ENCODE assay signal across 9 mouse cellular contexts in the genomic region with DNA sequence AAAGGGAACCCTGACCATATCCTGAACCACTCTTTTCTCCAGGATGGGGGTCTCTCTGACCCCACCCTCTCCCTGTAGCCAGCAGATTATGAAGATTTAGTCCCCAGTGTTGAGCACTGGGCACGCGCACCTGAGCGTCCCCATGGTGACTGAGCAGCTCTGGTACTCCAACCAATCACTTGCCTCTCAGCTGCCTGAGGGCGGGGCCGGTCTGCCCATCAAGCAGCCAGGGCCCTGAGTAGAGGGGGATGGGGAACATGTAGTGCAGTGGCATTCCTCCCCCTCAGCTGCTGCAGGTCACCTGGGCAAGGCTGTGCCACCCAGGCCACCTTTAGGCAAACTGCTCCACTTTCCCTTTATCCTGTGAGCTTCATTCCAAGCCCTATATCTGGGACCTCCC.
DNase-seq lines count a peak whose midpoint lies in the region; ATAC-seq lines count a peak whose summit lies in the region.
"Had no signal": no experiment of that assay in that cellular context is flagged by ENCODE, and none has a peak within 500 bp of the region (broad histone marks: within the 10 kb centered on the region; RNA-seq: fewer than 3 reads in every experiment).

No protein-coding gene starts in this region.

- H3K4me1 ChIP-seq in hindbrain, embryonic 16.5 days (ENCODE audit: control insufficient read depth, insufficient read depth, low read depth, low read length) = peaks cover 40% of the 10 kb centered on the region
- H3K4me1 ChIP-seq in midbrain, embryonic 14.5 days (ENCODE audit: control insufficient read depth, insufficient read depth, low read length) = peaks cover 33% of the 10 kb centered on the region

- H3K27me3 ChIP-seq in hindbrain, embryonic 16.5 days (replicated peaks; ENCODE audit: control insufficient read depth, insufficient read depth, low read length) = no peaks in the 10 kb centered on the region
- H3K27me3 ChIP-seq in midbrain, embryonic 14.5 days (ENCODE audit: control insufficient read depth, insufficient read depth, low read length) = no peaks in the 10 kb centered on the region

- peak; percentile 34; the same call in 1 of the 2 replicates for ATAC-seq in hindbrain, embryonic 16.5 days
- ATAC-seq in midbrain, embryonic 14.5 days (ENCODE audit: low FRiP score, low TSS enrichment) = peak; percentile 71
- no peak for ATAC-seq in cerebellum, adult (ENCODE audit: insufficient number of reproducible peaks, low FRiP score, low TSS enrichment)
- ATAC-seq in megakaryocyte-erythroid progenitor cell, adult 5-6 weeks (replicated peaks; ENCODE audit: low FRiP score, low TSS enrichment, poor library complexity, severe bottlenecking) = no peak

- WGBS in hindbrain, embryonic 16.5 days = 14% methylated on average over 5 of the region's 5 CpGs
- WGBS in midbrain, embryonic 14.5 days = 5% methylated on average over 5 of the region's 5 CpGs

- peak; percentile 49 to 61 for DNase-seq in frontal cortex, postnatal 10 days (ENCODE audit: low spot score in 2 of 2)
- no peak for DNase-seq in frontal cortex, postnatal 36 days (ENCODE audit: low spot score in 2 of 2)
- peak; percentile 62 for DNase-seq in embryo, embryonic 11 days
- peak; percentile 70 for DNase-seq in midbrain, embryonic 14.5 days
- no peak for DNase-seq in heart, adult 9 months (ENCODE audit: low spot score in 2 of 2)
- DNase-seq: layer of hippocampus, postnatal 36 days had no signal

- H3K36me3 ChIP-seq in hindbrain, embryonic 16.5 days (ENCODE audit: control insufficient read depth, insufficient read depth, low read length) = peaks cover 29% of the 10 kb centered on the region
- H3K36me3 ChIP-seq in midbrain, embryonic 14.5 days (ENCODE audit: control insufficient read depth, insufficient read depth, low read length) = peaks cover 67% of the 10 kb centered on the region

- 0 out of 2 replicates have a peak overlapping the region, but pooled peaks have one; percentile 29 for H3K27ac ChIP-seq in hindbrain, embryonic 16.5 days (ENCODE audit: low read depth, low read length)
- H3K27ac ChIP-seq in midbrain, embryonic 14.5 days (replicated peaks; ENCODE audit: low read depth, low read length) = no peak overlapping the region

- H3K4me2 ChIP-seq in hindbrain, embryonic 16.5 days (ENCODE audit: low read length) = no peak overlapping the region
- H3K4me2 ChIP-seq in midbrain, embryonic 14.5 days (ENCODE audit: low read length) = no peak overlapping the region

- H3K9me3 ChIP-seq in hindbrain, embryonic 16.5 days (ENCODE audit: control insufficient read depth, low read length) = no peaks in the 10 kb centered on the region
- no peaks in the 10 kb centered on the region for H3K9me3 ChIP-seq in midbrain, embryonic 14.5 days (ENCODE audit: control insufficient read depth, low read length)

- no peak overlapping the region; the same call in 1 of the 2 replicates for H3K9ac ChIP-seq in hindbrain, embryonic 16.5 days (ENCODE audit: low read depth, low read length)
- peak overlapping the region; percentile 23; the same call in 1 of the 2 replicates for H3K9ac ChIP-seq in midbrain, embryonic 14.5 days (replicated peaks; ENCODE audit: low read length)

- H3K4me3 ChIP-seq in hindbrain, embryonic 16.5 days (ENCODE audit: low read length) = no peak overlapping the region
- H3K4me3 ChIP-seq in midbrain, embryonic 14.5 days (replicated peaks; ENCODE audit: low read depth, low read length) = no peak overlapping the region

Comparison
In these comparisons a context has a peak if more than half of its experiments do, and no peak if none do; other contexts are left out.
1. DNase-seq: peak in frontal cortex, postnatal 10 days (2 of 2), embryo, embryonic 11 days (single experiment) and midbrain, embryonic 14.5 days (single experiment); none in frontal cortex, postnatal 36 days (0 of 2) and heart, adult 9 months (0 of 2).
2. ATAC-seq: peak in hindbrain, embryonic 16.5 days (single experiment) and midbrain, embryonic 14.5 days (single experiment); none in cerebellum, adult (single experiment) and megakaryocyte-erythroid progenitor cell, adult 5-6 weeks (single experiment).